Mouse (Mus musculus): ENCODE results near the gene Klf1. TPM values are rescaled to one million over a fixed set of nuclear protein-coding genes. Genes with fewer than 3 reads are reported as not detected.
"Not testable (repeated sequence)": the region's sequence is repeated elsewhere in the genome, so short reads cannot be mapped to it uniquely, and the experiment has no call there.

The Klf1 gene
- polyA plus RNA-seq, 1 experiment: 3.2 TPM

DNA sequence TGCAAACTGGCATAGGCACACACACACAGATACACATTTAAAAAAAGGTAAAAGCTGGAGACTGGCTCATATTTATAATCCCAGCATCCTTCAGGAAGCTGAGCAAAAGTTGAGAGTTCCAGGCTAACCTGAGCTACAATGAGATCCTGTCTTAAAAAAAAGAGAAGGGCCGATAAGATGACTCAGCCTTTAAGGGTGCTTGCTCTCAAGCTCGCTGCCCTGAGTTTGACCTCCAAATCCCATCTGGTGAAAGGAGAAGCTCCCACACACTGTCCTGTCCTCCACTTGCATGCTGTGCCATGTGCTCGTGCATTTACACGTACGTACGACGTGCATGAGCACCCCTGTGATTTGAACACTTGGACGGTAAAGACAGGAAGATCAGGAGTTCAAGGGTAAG, 5.8 kb downstream of the Klf1 start:
- H3K4me1 ChIP-seq (ENCODE audit: control insufficient read depth, insufficient read depth, low read length): no peaks in the 10 kb centered on the region; the same call in 1 of the 2 replicates
- no peaks in the 10 kb centered on the region for H3K27me3 ChIP-seq (replicated peaks; ENCODE audit: control insufficient read depth, insufficient read depth, low read length)
- no peak overlapping the region for H3K4me3 ChIP-seq (ENCODE audit: insufficient read depth, low read depth, low read length)
- H3K36me3 ChIP-seq (ENCODE audit: control insufficient read depth, insufficient read depth, low read length): no peaks in the 10 kb centered on the region
- DNase-seq: no peak
- WGBS: 47% methylated on average over 8 of the region's 8 CpGs
- no peak for TF ChIP-seq POLR2A (IDR thresholded peaks at IDR 0.05; ENCODE audit: low read depth, low read length)
- no peak for TF ChIP-seq CTCF (conservative IDR thresholded peaks at IDR 0.05; ENCODE audit: insufficient read depth, insufficient read length, low read depth, low read length)
- H3K27ac ChIP-seq (ENCODE audit: insufficient read depth, low read depth, low read length): no peak overlapping the region

DNA sequence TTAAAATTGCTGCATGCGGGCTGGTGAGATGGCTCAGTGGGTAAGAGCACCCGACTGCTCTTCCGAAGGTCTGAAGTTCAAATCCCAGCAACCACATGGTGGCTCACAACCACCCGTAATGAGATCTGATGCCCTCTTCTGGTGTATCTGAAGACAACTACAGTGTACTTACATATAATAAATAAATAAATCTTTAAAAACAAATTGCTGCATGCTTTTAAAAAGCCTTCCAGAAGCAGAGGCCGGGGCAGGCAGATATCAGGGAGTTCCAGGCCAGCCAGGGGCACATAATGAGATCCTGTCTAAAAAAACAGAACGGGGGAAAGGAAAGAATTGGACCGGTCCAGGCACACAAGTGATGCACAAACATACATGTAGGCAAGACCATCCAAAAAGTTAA, 6.3 kb downstream of the Klf1 start:
- not testable (repeated sequence) for H3K27me3 ChIP-seq (replicated peaks; ENCODE audit: control insufficient read depth, insufficient read depth, low read length); H3K36me3 ChIP-seq (ENCODE audit: control insufficient read depth, insufficient read depth, low read length); DNase-seq; H3K4me1 ChIP-seq (ENCODE audit: control insufficient read depth, insufficient read depth, low read length); H3K27ac ChIP-seq (ENCODE audit: insufficient read depth, low read depth, low read length)
- WGBS: 12% methylated on average over 7 of the region's 7 CpGs
- H3K4me3 ChIP-seq (ENCODE audit: insufficient read depth, low read depth, low read length): peak overlapping the region; percentile 20; the same call in 1 of the 2 replicates

DNA sequence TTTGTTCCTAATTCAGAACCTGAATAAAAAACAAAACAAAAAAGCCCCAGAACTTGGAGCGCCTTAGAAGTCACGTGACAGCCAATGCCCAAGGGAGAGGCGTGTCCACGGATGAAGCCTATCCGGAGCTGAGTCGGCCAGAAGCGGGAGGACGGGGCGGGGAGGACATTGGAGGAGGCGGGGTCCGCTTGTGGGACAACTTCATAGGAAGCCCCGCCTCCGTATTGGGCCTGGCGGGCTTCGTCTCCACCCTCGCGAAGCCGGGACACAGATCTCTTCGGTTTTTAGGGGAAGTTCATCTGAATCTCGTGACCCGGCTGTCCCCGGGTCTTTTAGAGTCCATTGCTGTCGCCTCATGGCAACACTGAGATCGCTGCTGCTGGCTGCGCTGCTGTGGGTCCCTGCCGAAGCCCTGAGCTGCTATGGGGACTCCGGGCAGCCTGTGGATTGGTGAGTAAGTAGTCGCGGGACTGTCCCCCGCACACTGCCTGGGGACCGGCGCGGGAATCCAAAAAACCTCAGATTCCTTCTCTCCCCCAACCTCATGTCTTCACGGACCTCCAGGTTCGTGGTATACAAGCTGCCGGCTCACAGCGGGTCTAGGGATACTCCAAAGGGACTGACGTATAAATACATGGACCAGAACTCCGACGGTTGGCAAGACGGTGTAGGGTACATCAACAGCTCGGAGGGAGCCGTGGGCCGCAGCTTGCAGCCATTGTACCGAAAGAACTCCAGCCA, 6.9 kb downstream of the Klf1 start, which contains the start of gene Dnase2a:
TSS of gene Dnase2a (plus strand) at position 140 of the 741 bp plus-strand sequence.
- Histone ChIP-seq H3K27ac (ENCODE audit: insufficient read depth, low read depth, low read length) (no peak within 1 kb of the TSS), H3K4me3 (ENCODE audit: insufficient read depth, low read depth, low read length) (peak within 1 kb of the TSS; percentile 54), H3K4me1 (ENCODE audit: control insufficient read depth, insufficient read depth, low read length) (no peaks in the 10 kb centered on the region; the same call in 1 of the 2 replicates), H3K27me3 (replicated peaks; ENCODE audit: control insufficient read depth, insufficient read depth, low read length) (no peaks in the 10 kb centered on the region), H3K36me3 (ENCODE audit: control insufficient read depth, insufficient read depth, low read length) (no peaks in the 10 kb centered on the region)
- 2% methylated on average over 45 of the region's 45 CpGs for WGBS
- no peak for TF ChIP-seq CTCF (conservative IDR thresholded peaks at IDR 0.05; ENCODE audit: insufficient read depth, insufficient read length, low read depth, low read length)
- TF ChIP-seq POLR2A (IDR thresholded peaks at IDR 0.05; ENCODE audit: low read depth, low read length): no peak
- peak; percentile 99 for DNase-seq

DNA sequence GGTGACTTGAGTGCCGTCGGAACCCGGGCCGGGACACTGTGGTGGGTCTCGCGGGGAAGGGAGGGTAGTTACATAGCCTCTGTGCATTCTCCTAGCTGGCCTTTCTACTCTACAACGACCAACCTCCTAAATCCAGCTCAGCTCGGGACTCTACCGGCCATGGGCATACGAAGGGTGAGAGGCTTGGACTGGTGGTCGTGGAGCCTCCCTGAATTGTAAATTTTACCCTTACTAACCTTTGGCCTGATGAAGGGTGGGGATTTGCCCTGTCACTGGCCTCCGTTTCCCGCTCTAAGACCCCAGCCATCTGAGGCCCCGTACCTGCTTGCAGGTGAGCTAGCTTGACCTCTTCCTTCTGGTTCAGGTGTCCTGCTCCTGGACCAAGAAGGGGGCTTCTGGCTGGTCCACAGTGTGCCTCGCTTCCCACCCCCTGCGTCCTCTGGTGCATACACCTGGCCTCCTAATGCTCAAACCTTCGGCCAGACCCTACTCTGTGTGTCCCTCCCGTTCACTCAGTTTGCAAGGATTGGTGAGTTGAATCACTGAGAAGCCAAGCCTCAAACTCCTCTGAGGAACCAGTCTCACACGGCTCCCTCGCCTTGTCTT, 7.5 kb downstream of the Klf1 start:
- H3K27ac ChIP-seq (ENCODE audit: insufficient read depth, low read depth, low read length): no peak overlapping the region
- H3K4me1 ChIP-seq (ENCODE audit: control insufficient read depth, insufficient read depth, low read length): no peaks in the 10 kb centered on the region; the same call in 1 of the 2 replicates
- 60% methylated on average over 20 of the region's 20 CpGs for WGBS
- no peak for TF ChIP-seq POLR2A (IDR thresholded peaks at IDR 0.05; ENCODE audit: low read depth, low read length)
- TF ChIP-seq CTCF (conservative IDR thresholded peaks at IDR 0.05; ENCODE audit: insufficient read depth, insufficient read length, low read depth, low read length): no peak
- no peaks in the 10 kb centered on the region for H3K36me3 ChIP-seq (ENCODE audit: control insufficient read depth, insufficient read depth, low read length)
- H3K27me3 ChIP-seq (replicated peaks; ENCODE audit: control insufficient read depth, insufficient read depth, low read length): no peaks in the 10 kb centered on the region
- H3K4me3 ChIP-seq (ENCODE audit: insufficient read depth, low read depth, low read length): peak overlapping the region; percentile 54
- DNase-seq: no peak

DNA sequence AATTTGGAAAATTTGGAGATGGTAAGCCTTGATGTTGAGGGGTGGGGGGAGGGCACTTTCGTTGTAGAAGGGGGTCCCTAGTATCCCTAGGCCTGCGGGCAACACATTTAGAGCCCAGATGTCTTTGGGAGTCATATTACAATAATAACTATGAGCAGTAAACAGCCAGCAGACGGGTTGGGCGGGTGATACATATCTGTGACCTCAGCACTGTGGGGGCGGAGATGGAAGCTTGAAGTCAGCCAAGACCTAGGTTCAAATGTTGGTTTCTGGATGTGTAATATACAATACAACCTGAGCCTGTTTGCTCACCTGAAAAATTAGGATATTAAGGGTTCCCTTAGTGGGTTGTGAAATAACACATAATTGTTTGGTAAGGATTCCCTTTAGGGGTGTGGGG, 8.2 kb downstream of the Klf1 start:
- TF ChIP-seq POLR2A (IDR thresholded peaks at IDR 0.05; ENCODE audit: low read depth, low read length): no peak
- H3K27ac ChIP-seq (ENCODE audit: insufficient read depth, low read depth, low read length): no peak overlapping the region
- no peak overlapping the region for H3K4me3 ChIP-seq (ENCODE audit: insufficient read depth, low read depth, low read length)
- 83% methylated on average over 5 of the region's 5 CpGs for WGBS
- H3K36me3 ChIP-seq (ENCODE audit: control insufficient read depth, insufficient read depth, low read length): no peaks in the 10 kb centered on the region
- no peaks in the 10 kb centered on the region; the same call in 1 of the 2 replicates for H3K4me1 ChIP-seq (ENCODE audit: control insufficient read depth, insufficient read depth, low read length)
- no peak for DNase-seq
- no peaks in the 10 kb centered on the region for H3K27me3 ChIP-seq (replicated peaks; ENCODE audit: control insufficient read depth, insufficient read depth, low read length)

DNA sequence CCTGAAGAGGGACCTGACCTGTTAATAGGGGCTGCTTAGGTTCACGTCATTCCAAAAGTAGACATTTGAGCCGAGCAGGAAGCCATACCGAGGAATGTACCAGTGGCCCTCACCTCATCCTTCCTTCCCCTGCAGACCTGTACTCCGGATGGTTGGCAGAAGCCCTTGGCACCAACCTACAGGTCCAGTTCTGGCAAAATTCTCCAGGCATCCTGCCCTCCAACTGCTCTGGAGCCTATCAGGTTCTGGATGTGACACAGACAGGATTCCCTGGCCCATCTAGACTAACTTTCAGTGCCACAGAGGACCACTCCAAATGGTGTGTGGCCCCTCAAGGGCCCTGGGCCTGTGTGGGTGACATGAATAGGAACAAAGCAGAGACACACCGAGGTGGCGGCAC, 8.8 kb downstream of the Klf1 start:
- 84% methylated on average over 6 of the region's 6 CpGs for WGBS
- no peaks in the 10 kb centered on the region for H3K27me3 ChIP-seq (replicated peaks; ENCODE audit: control insufficient read depth, insufficient read depth, low read length)
- H3K4me3 ChIP-seq (ENCODE audit: insufficient read depth, low read depth, low read length): no peak overlapping the region
- no peak for DNase-seq
- TF ChIP-seq CTCF (conservative IDR thresholded peaks at IDR 0.05; ENCODE audit: insufficient read depth, insufficient read length, low read depth, low read length) (no peak), POLR2A (IDR thresholded peaks at IDR 0.05; ENCODE audit: low read depth, low read length) (no peak)
- no peak overlapping the region for H3K27ac ChIP-seq (ENCODE audit: insufficient read depth, low read depth, low read length)
- H3K36me3 ChIP-seq (ENCODE audit: control insufficient read depth, insufficient read depth, low read length): no peaks in the 10 kb centered on the region
- no peaks in the 10 kb centered on the region; the same call in 1 of the 2 replicates for H3K4me1 ChIP-seq (ENCODE audit: control insufficient read depth, insufficient read depth, low read length)

DNA sequence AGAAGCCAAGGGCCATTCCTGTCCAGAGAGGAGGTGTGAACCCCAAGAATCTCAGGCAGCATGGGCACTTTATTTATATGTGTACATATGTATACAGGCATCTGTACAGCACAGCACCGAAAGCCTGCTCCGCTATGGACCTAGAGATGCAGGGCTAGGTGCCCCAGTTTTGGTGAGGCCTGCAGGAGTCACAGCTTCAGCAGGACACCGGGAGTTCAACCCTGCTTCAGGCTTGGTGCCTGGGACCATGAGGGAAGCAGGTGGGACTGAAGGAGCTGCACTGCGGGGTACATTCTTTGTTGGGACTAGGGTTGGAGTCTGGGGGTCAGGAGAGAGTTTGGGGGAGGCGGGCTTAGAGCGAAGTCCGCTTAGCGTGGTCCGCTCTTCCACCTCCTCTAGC, 10.1 kb downstream of the Klf1 start:
- H3K27me3 ChIP-seq (replicated peaks; ENCODE audit: control insufficient read depth, insufficient read depth, low read length): no peaks in the 10 kb centered on the region
- TF ChIP-seq CTCF (conservative IDR thresholded peaks at IDR 0.05; ENCODE audit: insufficient read depth, insufficient read length, low read depth, low read length) (no peak), POLR2A (IDR thresholded peaks at IDR 0.05; ENCODE audit: low read depth, low read length) (no peak)
- no peak overlapping the region for H3K4me3 ChIP-seq (ENCODE audit: insufficient read depth, low read depth, low read length)
- H3K27ac ChIP-seq (ENCODE audit: insufficient read depth, low read depth, low read length): no peak overlapping the region
- H3K36me3 ChIP-seq (ENCODE audit: control insufficient read depth, insufficient read depth, low read length): no peaks in the 10 kb centered on the region
- WGBS: 95% methylated on average over 9 of the region's 9 CpGs
- DNase-seq: no peak
- no peaks in the 10 kb centered on the region; the same call in 1 of the 2 replicates for H3K4me1 ChIP-seq (ENCODE audit: control insufficient read depth, insufficient read depth, low read length)

Data from kidney, adult 2 months (tissue).